In the genomic region with DNA sequence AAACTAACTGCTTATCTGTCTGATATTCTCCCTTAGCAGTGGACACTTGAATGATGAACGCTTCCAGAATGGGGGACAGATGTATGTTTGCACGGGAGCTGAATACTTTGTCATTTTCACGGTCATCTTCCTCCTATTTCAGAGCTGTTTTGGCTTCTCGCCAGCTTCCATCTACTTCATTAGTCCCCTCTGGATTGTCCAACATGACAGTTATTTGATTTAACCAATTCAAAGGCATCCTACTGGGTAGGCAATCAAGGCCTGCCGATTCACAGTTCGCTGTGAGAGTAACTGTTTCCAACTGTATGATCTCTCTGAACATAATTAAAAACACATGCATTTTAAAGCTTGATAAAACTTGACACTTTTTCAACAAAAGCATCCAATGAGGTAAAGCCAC, we compare ENCODE assay signal across 16 mouse cellular contexts.
DNase-seq lines count a peak whose midpoint lies in the region; ATAC-seq and TF ChIP-seq lines count a peak whose summit lies in the region.
"Had no signal": no experiment of that assay in that cellular context is flagged by ENCODE, and none has a peak within 500 bp of the region (broad histone marks: within the 10 kb centered on the region; RNA-seq: fewer than 3 reads in every experiment).

No protein-coding gene starts in this region.

- no peak overlapping the region for H3K4me2 ChIP-seq in forebrain, embryonic 11.5 days (ENCODE audit: low read depth, low read length, severe bottlenecking)
- H3K4me2 ChIP-seq in forebrain, postnatal 0 days (ENCODE audit: low read depth), result no peak overlapping the region
- H3K4me2 ChIP-seq in hindbrain, embryonic 16.5 days (ENCODE audit: low read length), result no peak overlapping the region

- peaks cover 2% of the 10 kb centered on the region; the same call in 1 of the 2 replicates for H3K27me3 ChIP-seq in forebrain, embryonic 11.5 days (ENCODE audit: control insufficient read depth, insufficient read depth, low read length)
- H3K27me3 ChIP-seq in forebrain, postnatal 0 days (ENCODE audit: insufficient read depth, low read length), result no peaks in the 10 kb centered on the region
- no peaks in the 10 kb centered on the region for H3K27me3 ChIP-seq in hindbrain, embryonic 16.5 days (replicated peaks; ENCODE audit: control insufficient read depth, insufficient read depth, low read length)

- H3K27ac ChIP-seq in forebrain, embryonic 11.5 days (ENCODE audit: low read depth, low read length), result no peak overlapping the region
- no peak overlapping the region for H3K27ac ChIP-seq in forebrain, postnatal 0 days (ENCODE audit: low read depth, low read length)
- H3K27ac ChIP-seq in hindbrain, embryonic 16.5 days (ENCODE audit: low read depth, low read length), result no peak overlapping the region

- 41% methylated on average over 6 of the region's 6 CpGs for WGBS in forebrain, embryonic 11.5 days
- WGBS in forebrain, postnatal 0 days, result 15% methylated on average over 6 of the region's 6 CpGs
- 19% methylated on average over 6 of the region's 6 CpGs for WGBS in hindbrain, embryonic 16.5 days

- DNase-seq in forebrain, embryonic 11.5 days (ENCODE audit: low spot score), result no peak
- DNase-seq in forebrain, postnatal 0 days, result no peak
- peak; percentile 5 for DNase-seq in right cerebral cortex, postnatal 4 days
- no peak for DNase-seq in right cerebral cortex, postnatal 25 days
- no peak for DNase-seq in c-Kit-positive CD71-positive TER-119-positive erythroid progenitor cells, embryonic 14.5 days (ENCODE audit: low spot score)
- DNase-seq in B cell, adult 2 months, result no peak
- no peak for DNase-seq in heart, adult 9 months (ENCODE audit: low spot score in 2 of 2)
- DNase-seq: cerebellum, adult 2 months; gastrocnemius, postnatal 25 days; kidney, adult 2 months; layer of hippocampus, adult 9-11 months; liver; spleen, adult 18-20 months had no signal

- no peak overlapping the region for H3K9ac ChIP-seq in forebrain, embryonic 11.5 days (ENCODE audit: low read length)
- no peak overlapping the region for H3K9ac ChIP-seq in forebrain, postnatal 0 days
- H3K9ac ChIP-seq in hindbrain, embryonic 16.5 days (ENCODE audit: low read depth, low read length), result no peak overlapping the region

- ATAC-seq in forebrain, embryonic 11.5 days (replicated peaks; ENCODE audit: low FRiP score), result 0 out of 2 replicates have a peak, but pooled peaks have one; percentile 40
- ATAC-seq in forebrain, postnatal 0 days, result no peak
- ATAC-seq in hindbrain, embryonic 16.5 days, result peak; percentile 85
- ATAC-seq: lung, postnatal 0 days had no signal

- no peaks in the 10 kb centered on the region; the same call in 1 of the 2 replicates for H3K4me1 ChIP-seq in forebrain, embryonic 11.5 days (replicated peaks; ENCODE audit: control insufficient read depth, insufficient read depth, low read length)
- no peaks in the 10 kb centered on the region for H3K4me1 ChIP-seq in forebrain, postnatal 0 days (ENCODE audit: insufficient read depth)
- H3K4me1 ChIP-seq in hindbrain, embryonic 16.5 days (ENCODE audit: control insufficient read depth, insufficient read depth, low read depth, low read length), result no peaks in the 10 kb centered on the region; the same call in 1 of the 2 replicates

- no peak overlapping the region for H3K4me3 ChIP-seq in forebrain, embryonic 11.5 days (ENCODE audit: low read depth, low read length)
- H3K4me3 ChIP-seq in forebrain, postnatal 0 days (ENCODE audit: low read depth, low read length), result no peak overlapping the region
- no peak overlapping the region for H3K4me3 ChIP-seq in hindbrain, embryonic 16.5 days (ENCODE audit: low read length)
- H3K4me3 ChIP-seq: erythroblast, embryonic 14.5 days had no signal

- no peak for TF ChIP-seq CTCF in forebrain, postnatal 0 days (IDR thresholded peaks at IDR 0.05; ENCODE audit: low read depth)

- no peaks in the 10 kb centered on the region for H3K36me3 ChIP-seq in forebrain, embryonic 11.5 days (ENCODE audit: control insufficient read depth, insufficient read depth, low read length)
- H3K36me3 ChIP-seq in forebrain, postnatal 0 days (ENCODE audit: insufficient read depth), result no peaks in the 10 kb centered on the region
- no peaks in the 10 kb centered on the region for H3K36me3 ChIP-seq in hindbrain, embryonic 16.5 days (ENCODE audit: control insufficient read depth, insufficient read depth, low read length)

- H3K9me3 ChIP-seq in forebrain, embryonic 11.5 days (ENCODE audit: control insufficient read depth, low read length), result no peaks in the 10 kb centered on the region
- no peaks in the 10 kb centered on the region for H3K9me3 ChIP-seq in forebrain, postnatal 0 days (ENCODE audit: low read length)
- H3K9me3 ChIP-seq in hindbrain, embryonic 16.5 days (ENCODE audit: control insufficient read depth, low read length), result no peaks in the 10 kb centered on the region
